Mouse (Mus musculus): ENCODE results near the gene Plscr2. TPM values are rescaled to one million over a fixed set of nuclear protein-coding genes. Genes with fewer than 3 reads are reported as not detected.
"Not testable (repeated sequence)": the region's sequence is repeated elsewhere in the genome, so short reads cannot be mapped to it uniquely, and the experiment has no call there.

Plscr2 gene
- polyA plus RNA-seq, 1 experiment, result not detected

DNA sequence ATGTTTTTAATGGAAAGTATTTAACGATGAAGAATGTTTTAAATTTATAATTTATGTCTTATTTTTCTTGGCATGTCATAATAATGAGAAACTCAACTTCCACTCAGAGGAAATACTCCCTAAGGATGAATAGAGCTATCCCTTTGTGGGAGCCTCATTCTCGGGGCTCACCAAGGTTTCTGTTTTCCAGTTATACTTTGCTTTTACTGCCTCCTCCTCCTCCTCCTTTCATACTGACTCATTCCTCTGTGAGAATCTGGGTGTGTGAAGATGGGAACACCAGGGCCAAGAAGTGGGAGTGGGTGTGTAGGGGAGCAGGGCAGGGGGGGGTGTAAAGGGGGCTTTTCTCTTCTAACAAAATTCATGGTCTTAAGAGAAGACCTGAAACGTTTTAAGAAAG, 17.5 kb downstream of the Plscr2 start:
- H3K4me1 ChIP-seq (ENCODE audit: control insufficient read depth, insufficient read depth, low read length), result no peaks in the 10 kb centered on the region
- TF ChIP-seq POLR2A (IDR thresholded peaks at IDR 0.05; ENCODE audit: insufficient read depth, low read depth, low read length) (no peak), CTCF (IDR thresholded peaks at IDR 0.05; ENCODE audit: insufficient read depth, low read depth, low read length) (no peak)
- H3K4me3 ChIP-seq (ENCODE audit: insufficient read depth, low read depth, low read length), result no peak overlapping the region
- H3K27ac ChIP-seq (ENCODE audit: insufficient read depth, low read depth, low read length), result no peak overlapping the region
- WGBS, result 62% methylated on average over 3 of the region's 3 CpGs

- TF ChIP-seq CTCF (IDR thresholded peaks at IDR 0.05; ENCODE audit: insufficient read depth, low read depth, low read length) (no peak), POLR2A (IDR thresholded peaks at IDR 0.05; ENCODE audit: insufficient read depth, low read depth, low read length) (no peak)
- H3K27ac ChIP-seq (ENCODE audit: insufficient read depth, low read depth, low read length), result no peak overlapping the region
- no peak overlapping the region for H3K4me3 ChIP-seq (ENCODE audit: insufficient read depth, low read depth, low read length)
- H3K4me1 ChIP-seq (ENCODE audit: control insufficient read depth, insufficient read depth, low read length), result no peaks in the 10 kb centered on the region
- 72% methylated on average over 2 of the region's 2 CpGs for WGBS
Observed at GRCm38 (mm10) chr9:92293560-92294548, 18.5 kb downstream of the Plscr2 start.

GRCm38 (mm10) chr9:92298288-92298687, 22.9 kb downstream of the Plscr2 start:
- no peak overlapping the region for H3K4me3 ChIP-seq (ENCODE audit: insufficient read depth, low read depth, low read length)
- 62% methylated on average over 1 of the region's 1 CpGs for WGBS
- H3K4me1 ChIP-seq (ENCODE audit: control insufficient read depth, insufficient read depth, low read length), result no peaks in the 10 kb centered on the region
- TF ChIP-seq POLR2A (IDR thresholded peaks at IDR 0.05; ENCODE audit: insufficient read depth, low read depth, low read length) (no peak), CTCF (IDR thresholded peaks at IDR 0.05; ENCODE audit: insufficient read depth, low read depth, low read length) (no peak)
- H3K27ac ChIP-seq (ENCODE audit: insufficient read depth, low read depth, low read length), result no peak overlapping the region

GRCm38 (mm10) chr9:92301213-92301612, 25.8 kb downstream of the Plscr2 start:
- no peak overlapping the region for H3K4me3 ChIP-seq (ENCODE audit: insufficient read depth, low read depth, low read length)
- no peaks in the 10 kb centered on the region for H3K4me1 ChIP-seq (ENCODE audit: control insufficient read depth, insufficient read depth, low read length)
- no peak overlapping the region for H3K27ac ChIP-seq (ENCODE audit: insufficient read depth, low read depth, low read length)
- no peak for TF ChIP-seq POLR2A (IDR thresholded peaks at IDR 0.05; ENCODE audit: insufficient read depth, low read depth, low read length)
- no peak for TF ChIP-seq CTCF (IDR thresholded peaks at IDR 0.05; ENCODE audit: insufficient read depth, low read depth, low read length)
- 74% methylated on average over 3 of the region's 3 CpGs for WGBS

DNA sequence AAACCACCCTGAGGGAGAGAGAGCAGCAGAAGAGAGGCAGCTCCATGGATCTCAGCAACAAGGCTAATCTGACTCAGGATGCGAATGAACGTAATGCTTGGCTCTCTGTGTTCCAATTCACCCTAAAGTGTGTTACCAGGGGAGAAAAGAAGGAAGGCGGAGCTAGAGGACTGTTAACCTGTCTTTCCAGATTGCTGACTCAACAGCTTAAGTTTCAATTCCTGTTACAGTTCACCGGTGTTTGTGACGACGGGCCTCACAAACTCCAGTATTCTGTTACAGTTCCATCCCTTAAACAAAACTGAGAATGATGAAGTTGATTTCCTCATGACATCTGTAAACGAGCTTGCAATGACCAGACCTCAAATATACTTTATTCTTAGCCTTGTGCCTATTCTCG, 29.7 kb downstream of the Plscr2 start:
- Histone ChIP-seq H3K4me3 (ENCODE audit: insufficient read depth, low read depth, low read length) (no peak overlapping the region), H3K4me1 (ENCODE audit: control insufficient read depth, insufficient read depth, low read length) (no peaks in the 10 kb centered on the region), H3K27ac (ENCODE audit: insufficient read depth, low read depth, low read length) (no peak overlapping the region)
- WGBS, result 45% methylated on average over 8 of the region's 8 CpGs
- TF ChIP-seq CTCF (IDR thresholded peaks at IDR 0.05; ENCODE audit: insufficient read depth, low read depth, low read length) (no peak), POLR2A (IDR thresholded peaks at IDR 0.05; ENCODE audit: insufficient read depth, low read depth, low read length) (no peak)

DNA sequence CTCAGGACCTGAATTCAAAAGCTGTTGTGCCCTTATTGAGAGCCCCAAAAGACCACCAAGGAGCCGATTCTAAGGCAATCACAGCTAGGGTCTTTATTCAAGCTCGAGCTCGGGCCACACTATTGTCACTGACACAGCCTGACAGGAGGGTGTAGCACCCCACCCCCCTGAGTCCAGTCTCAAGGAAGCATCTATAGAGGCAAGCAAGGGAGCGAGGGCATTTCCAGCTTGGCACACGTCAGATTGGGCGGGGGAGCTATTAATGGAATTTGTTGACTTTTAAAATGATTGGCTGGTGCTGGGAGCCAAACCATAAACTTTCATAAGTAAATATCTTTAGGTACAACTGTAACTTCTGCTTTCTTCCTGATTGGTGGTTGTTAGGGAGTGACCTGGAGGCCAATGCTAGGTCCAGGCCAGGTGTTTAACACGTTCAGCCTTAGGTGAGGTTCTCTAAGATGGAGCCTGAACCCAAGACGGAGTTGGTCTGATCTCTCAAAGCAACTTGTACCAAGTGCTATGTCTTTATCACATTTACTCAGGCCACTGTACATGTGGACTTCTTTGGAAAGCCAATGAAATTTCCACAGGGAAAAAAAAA, 30.3 kb downstream of the Plscr2 start:
- WGBS, result 61% methylated on average over 8 of the region's 8 CpGs
- no peak for TF ChIP-seq CTCF (IDR thresholded peaks at IDR 0.05; ENCODE audit: insufficient read depth, low read depth, low read length)
- no peak for TF ChIP-seq POLR2A (IDR thresholded peaks at IDR 0.05; ENCODE audit: insufficient read depth, low read depth, low read length)

DNA sequence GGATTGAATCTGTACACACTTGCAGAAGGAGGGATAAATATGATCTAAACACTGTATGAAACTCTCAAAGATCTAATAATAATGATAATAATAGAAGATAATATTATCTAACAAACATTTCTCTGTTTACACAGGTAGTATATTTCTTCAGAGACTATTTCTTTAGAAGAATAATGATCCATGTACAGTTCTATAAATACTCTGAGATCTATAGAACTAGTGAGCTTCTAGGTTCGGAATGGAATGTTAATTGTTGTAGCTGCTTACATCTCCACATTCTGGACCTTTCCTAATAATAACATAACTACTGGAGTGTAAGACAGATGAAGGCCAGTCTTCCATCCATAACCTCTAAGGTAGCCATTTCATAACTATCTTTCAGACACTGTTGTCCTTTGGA, 33.7 kb downstream of the Plscr2 start, which contains the start of gene 1700057G04Rik:
1700057G04Rik (plus strand) TSS at position 301 of the 400 bp plus-strand sequence.
- TF ChIP-seq POLR2A (IDR thresholded peaks at IDR 0.05; ENCODE audit: insufficient read depth, low read depth, low read length) (no peak), CTCF (IDR thresholded peaks at IDR 0.05; ENCODE audit: insufficient read depth, low read depth, low read length) (no peak)
- 94% methylated on average over 1 of the region's 1 CpGs for WGBS
- H3K4me3 ChIP-seq (ENCODE audit: insufficient read depth, low read depth, low read length), result no peak within 1 kb of the TSS

More for the DNA sequence above, 30.3 kb downstream of the Plscr2 start:
- Histone ChIP-seq H3K4me3 (ENCODE audit: insufficient read depth, low read depth, low read length) (no peak overlapping the region), H3K4me1 (ENCODE audit: control insufficient read depth, insufficient read depth, low read length) (no peaks in the 10 kb centered on the region), H3K27ac (ENCODE audit: insufficient read depth, low read depth, low read length) (no peak overlapping the region)

DNA sequence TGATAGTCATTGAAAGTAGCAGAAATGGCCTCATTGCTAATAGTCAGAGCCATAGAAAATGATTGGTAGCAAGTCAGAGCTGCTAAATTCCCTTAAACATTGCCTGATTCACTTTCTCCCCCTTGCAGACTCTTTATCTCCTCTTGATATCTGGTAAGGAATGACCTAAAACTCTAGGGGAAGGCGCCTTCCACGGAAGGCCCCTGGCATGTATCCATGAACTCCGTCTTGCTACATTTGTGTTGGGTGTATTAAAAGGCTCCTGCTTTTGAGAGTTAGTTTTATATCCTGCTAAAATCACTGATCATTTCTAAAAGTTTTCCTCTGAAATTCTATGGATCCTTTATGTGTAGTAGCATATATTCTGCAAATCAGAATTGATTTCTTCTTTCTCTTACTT, 41.4 kb downstream of the Plscr2 start:
- no peak overlapping the region for H3K4me3 ChIP-seq (ENCODE audit: insufficient read depth, low read depth, low read length)
- H3K4me1 ChIP-seq (ENCODE audit: control insufficient read depth, insufficient read depth, low read length), result no peaks in the 10 kb centered on the region
- TF ChIP-seq CTCF (IDR thresholded peaks at IDR 0.05; ENCODE audit: insufficient read depth, low read depth, low read length), result no peak
- TF ChIP-seq POLR2A (IDR thresholded peaks at IDR 0.05; ENCODE audit: insufficient read depth, low read depth, low read length), result no peak
- WGBS, result 89% methylated on average over 3 of the region's 3 CpGs
- H3K27ac ChIP-seq (ENCODE audit: insufficient read depth, low read depth, low read length), result no peak overlapping the region

More for the DNA sequence above, 33.7 kb downstream of the Plscr2 start, which contains the start of gene 1700057G04Rik:
- no peaks in the 10 kb centered on the region for H3K4me1 ChIP-seq (ENCODE audit: control insufficient read depth, insufficient read depth, low read length)
- H3K27ac ChIP-seq (ENCODE audit: insufficient read depth, low read depth, low read length), result no peak within 1 kb of the TSS

GRCm38 (mm10) chr9:92325936-92326335, 50.5 kb downstream of the Plscr2 start:
- H3K27ac ChIP-seq (ENCODE audit: insufficient read depth, low read depth, low read length); H3K4me1 ChIP-seq (ENCODE audit: control insufficient read depth, insufficient read depth, low read length); H3K4me3 ChIP-seq (ENCODE audit: insufficient read depth, low read depth, low read length): not testable (repeated sequence)
- WGBS, result 83% methylated on average over 9 of the region's 9 CpGs
